Mouse (Mus musculus) embryonic stem cell, embryonic (primary cell): ENCODE data around the gene Sapcd2.

Experiments
- CTCF ChIA-PET, 4 experiments: fragments of 300-600 bp in 2 of 4; fragments of 350-600 bp in 2 of 4; sonication (Branson Sonifier 250); formaldehyde crosslinking; loops; one replicate each; lab custom pipeline; 2022; ENCODE audit warnings: inconsistent platforms in 2 of 4; lab: Charles Lee
- POLR2A ChIA-PET, 4 experiments: fragments of 300-600 bp in 2 of 4; fragments of 350-600 bp in 2 of 4; sonication (Branson Sonifier 250); formaldehyde crosslinking; loops; one replicate each; lab custom pipeline; 2022; ENCODE audit warnings: antibody characterized with exemption in 4 of 4, inconsistent platforms in 1 of 4; lab: Charles Lee

Sapcd2 gene

DNA sequence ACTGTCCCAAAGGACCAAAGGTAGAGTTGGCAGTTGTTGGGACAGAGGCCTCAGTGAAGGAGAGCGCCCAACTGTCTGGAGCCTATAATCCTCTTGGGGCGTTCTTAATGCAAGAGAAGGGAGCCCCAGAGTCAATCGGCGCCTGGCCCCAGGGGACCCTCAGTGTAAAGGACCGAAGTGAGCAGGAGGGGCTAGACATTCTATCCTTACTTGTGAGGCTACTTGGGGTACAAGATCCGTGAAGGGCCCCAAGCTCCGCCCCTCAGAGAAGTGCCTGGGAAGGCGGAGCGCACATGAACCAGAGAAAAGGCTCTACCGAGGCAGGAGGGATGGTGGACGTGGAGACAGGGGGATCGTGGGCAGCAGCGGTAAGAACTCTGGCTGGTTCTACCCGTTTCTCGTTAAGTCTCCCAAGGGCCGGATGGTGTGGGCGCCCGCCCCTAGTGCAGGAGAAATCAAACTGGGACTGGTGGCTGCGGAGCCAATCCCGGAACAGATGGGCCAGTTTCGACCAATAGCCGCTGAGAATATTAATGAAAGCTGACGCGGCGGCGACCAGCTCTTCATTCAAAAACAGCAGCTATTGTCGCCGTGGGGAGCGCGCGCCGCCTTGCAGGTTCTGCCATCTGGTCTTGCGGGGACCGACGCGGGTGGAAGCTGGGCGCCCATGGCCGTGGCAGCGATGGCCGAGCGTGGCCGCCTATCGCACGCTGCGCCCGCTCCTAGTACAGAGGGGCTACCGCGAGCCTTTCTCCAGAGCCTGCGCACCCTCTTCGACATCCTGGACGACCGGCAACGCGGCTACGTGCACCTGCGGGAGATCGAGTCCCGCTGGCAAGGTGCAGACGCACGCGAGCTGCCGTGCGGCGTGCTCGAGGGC, at the start of gene Sapcd2:
Sapcd2 (plus strand) TSS at position 558 of the 880 bp plus-strand sequence.
- ChIA-PET CTCF (interaction anchor here (0.5 to 2.7 kb wide), 25 partner anchors 18 to 209 kb away, joined by 3 to 17 read pairs (median 4); partner anchors contain the start of genes Abca2 (in 1 of the 4), Ajm1 (in 1 of the 4), Entpd2 (in 1 of the 4) and Tubb4b (in 1 of the 4)), POLR2A (interaction anchor here in 3 of 4 experiments (0.5 to 11.6 kb wide), 90 partner anchors 9 to 611 kb away, joined by 3 to 146 read pairs (median 4); partner anchors contain the start of genes Anapc2 (in 2 of the 3), Cysrt1 (in 2 of the 3), Edf1 (in 2 of the 3) and Entpd2 (in 2 of the 3))

DNA sequence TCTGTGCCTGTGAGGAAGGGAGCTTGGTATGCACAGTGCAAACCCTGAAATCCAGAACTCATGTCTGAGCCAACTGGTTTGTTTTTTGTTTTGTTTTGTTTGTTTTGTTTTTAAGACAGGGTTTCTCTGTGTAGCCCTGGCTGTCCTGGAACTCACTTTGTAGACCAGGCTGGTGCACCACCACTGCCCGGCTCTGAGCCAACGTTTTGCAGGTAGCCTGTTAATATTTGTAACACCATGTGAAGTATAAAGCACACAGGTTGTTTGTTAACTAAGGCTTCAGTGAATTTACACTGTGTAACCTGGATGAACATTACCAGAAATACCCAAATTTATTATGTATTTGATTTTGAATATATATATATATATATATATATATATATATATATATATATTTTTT, 46.1 kb upstream of the Sapcd2 start:
- ChIA-PET CTCF (interaction anchor here in 1 of 4 experiments (0.6 kb wide), 1 partner anchor 47 kb away, joined by 4 read pairs; no protein-coding TSS in a partner anchor), POLR2A (no interaction called here)

DNA sequence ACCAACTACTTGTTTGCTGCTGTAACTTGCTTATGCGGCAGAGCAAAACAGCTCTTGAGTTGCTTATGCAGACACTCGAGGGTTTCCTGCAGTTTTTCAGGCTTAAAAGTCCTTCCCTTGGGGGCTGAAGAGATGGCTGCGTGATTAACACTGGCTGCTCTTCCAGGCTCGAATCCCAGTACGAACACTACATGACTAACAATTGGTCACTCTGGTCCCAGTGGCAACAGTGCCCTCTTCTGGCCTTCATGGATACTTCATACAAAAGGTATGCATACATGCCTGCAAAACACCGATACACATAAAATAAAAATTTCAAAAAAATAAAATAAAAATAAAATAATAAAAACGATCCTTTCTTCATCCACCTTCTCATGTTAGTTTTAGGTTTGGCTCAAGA, 43.7 kb upstream of the Sapcd2 start:
- POLR2A ChIA-PET: interaction anchor here (0.5 to 1.5 kb wide), 7 partner anchors 17 to 76 kb away, joined by 3 to 9 read pairs (median 3); partner anchors contain the start of gene Sapcd2 (in 1 of the 4)
- CTCF ChIA-PET: interaction anchor here (0.6 to 3.2 kb wide), 18 partner anchors 10 to 256 kb away, joined by 3 to 14 read pairs (median 3); partner anchors contain the start of genes Anapc2 (in 1 of the 4), Grin1 (in 1 of the 4), Nelfb (in 1 of the 4) and Sapcd2 (in 1 of the 4)

DNA sequence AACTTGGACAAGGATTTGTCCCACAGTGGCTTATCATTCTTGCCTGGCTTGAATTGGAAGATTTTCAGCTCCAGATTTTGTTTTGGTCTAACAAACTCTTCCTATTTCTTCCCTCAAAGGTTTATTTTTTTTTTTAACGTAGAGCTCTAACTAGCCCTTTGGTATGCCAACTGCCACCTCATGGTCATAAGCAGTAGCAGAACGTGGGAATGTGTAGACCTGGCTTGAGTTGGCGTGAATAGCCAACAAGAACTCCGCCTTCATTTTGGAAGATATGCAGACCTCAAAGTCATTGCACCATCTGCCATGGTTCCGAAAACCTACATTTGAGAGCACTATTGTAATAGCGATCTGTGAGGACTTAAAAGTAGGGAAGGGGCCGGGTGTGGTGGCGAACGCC, 40.7 kb upstream of the Sapcd2 start:
- POLR2A ChIA-PET: interaction anchor here in 2 of 4 experiments (0.6 to 1.9 kb wide), 4 partner anchors 17 to 65 kb away, joined by 3 to 4 read pairs (median 4); no protein-coding TSS in a partner anchor
- CTCF ChIA-PET: interaction anchor here in 3 of 4 experiments (0.7 to 1.6 kb wide), 3 partner anchors 39 to 103 kb away, joined by 3 to 7 read pairs (median 6); no protein-coding TSS in a partner anchor

DNA sequence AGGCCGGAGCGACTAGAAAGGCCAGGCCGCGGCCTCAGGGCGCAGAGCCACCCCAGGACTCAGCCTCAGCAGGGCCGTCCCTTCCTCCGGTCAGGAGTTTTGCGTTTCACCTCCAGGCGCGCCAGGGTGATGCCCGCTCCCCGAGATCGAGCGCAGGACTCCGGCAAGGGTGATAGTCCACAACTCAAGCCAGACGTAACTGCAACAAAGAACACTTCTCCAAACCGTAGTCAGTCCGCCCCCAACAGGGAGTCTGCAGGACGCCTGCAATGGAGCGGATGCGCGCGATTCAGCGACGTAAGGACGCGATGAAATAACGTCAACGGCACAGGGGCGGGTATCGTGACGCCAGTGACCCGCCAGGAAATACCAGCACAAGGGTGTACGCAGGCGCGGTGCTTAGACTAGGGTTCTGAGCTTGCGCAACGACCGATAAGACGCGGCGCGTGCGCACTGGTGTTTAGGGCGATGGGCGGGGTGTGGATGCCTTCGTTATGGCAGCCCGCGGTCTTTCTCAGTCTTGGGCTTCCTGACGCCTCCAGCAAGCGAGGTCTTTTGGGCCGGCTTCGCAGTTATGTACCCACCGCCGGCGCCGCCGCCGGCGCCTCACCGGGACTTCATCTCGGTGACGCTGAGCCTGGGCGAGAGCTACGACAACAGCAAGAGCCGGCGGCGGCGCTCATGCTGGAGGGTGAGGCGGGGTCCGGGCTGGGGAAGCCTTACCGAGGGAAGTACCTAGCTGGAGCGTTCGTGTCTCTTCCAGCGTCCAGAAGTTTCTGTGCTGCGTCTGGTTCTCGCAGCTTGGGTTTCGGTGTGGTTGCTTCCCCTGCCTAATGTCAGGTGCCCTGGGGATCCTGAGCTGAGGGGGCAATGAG, 39.6 kb upstream of the Sapcd2 start, which contains the start of gene Man1b1:
Man1b1 (plus strand) TSS at position 53 of the 875 bp plus-strand sequence.
- ChIA-PET POLR2A (interaction anchor here (0.5 to 2.7 kb wide), 53 partner anchors 9 to 800 kb away, joined by 3 to 15 read pairs (median 4); partner anchors contain the start of genes Anapc2 (in 3 of the 4), Ssna1 (in 3 of the 4), Arrdc1 (in 2 of the 4) and Dpp7 (in 2 of the 4)), CTCF (interaction anchor here (0.5 to 1.4 kb wide), 10 partner anchors 40 to 136 kb away, joined by 3 to 10 read pairs (median 4); partner anchors contain the start of genes Anapc2 (in 1 of the 4), Ssna1 (in 1 of the 4), Tmem203 (in 1 of the 4) and Tor4a (in 1 of the 4))

DNA sequence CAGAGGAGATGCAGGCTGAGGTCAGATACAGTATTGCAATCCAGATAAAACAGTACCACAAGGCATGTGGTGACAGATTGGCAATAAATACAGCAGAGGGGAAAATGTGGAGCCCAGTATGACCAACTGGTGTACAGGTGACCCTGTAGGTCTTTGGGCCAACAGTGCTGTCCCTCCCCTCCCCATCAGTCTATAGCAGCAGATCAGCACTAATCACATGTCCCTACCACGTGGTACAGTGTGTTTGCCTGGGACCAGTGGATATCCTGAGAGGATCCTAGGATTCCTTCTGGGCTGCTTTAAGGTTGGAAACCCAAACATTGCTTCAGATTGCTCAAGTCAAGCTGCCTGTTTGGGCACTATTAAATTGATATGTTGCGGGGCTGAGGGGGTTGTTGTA, 38.6 kb upstream of the Sapcd2 start:
- CTCF ChIA-PET: interaction anchor here in 2 of 4 experiments (1.2 to 1.4 kb wide), 4 partner anchors 41 to 137 kb away, joined by 3 to 10 read pairs (median 4); partner anchors contain the start of gene Tor4a (in 1 of the 2)
- POLR2A ChIA-PET: interaction anchor here in 3 of 4 experiments (0.6 to 2.7 kb wide), 27 partner anchors 8 to 399 kb away, joined by 3 to 15 read pairs (median 4); partner anchors contain the start of genes Arrdc1 (in 2 of the 3), Tprn (in 2 of the 3), Anapc2 (in 1 of the 3) and Dpp7 (in 1 of the 3)

DNA sequence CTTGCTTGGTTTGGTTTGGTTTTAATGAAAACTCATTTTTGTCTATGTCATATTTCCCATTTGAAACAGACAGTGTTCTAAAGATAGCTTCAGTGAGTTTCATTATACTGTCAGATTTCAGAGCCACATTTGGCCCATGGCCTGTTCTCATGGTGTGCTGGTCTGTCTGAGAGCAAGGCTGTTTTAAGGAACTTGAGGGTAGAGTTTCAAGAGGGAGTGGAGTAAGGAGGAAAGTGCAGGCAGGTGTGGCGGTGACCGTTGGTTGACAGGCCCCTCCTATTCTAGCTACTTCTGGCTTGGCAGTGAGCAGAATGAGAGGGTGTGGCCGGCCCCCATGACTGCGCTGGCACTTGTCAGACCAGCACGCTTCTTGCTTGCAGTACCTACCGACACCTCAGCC, 33.8 kb upstream of the Sapcd2 start:
- ChIA-PET CTCF (interaction anchor here in 2 of 4 experiments (1.2 to 1.4 kb wide), 2 partner anchors 46 to 64 kb away, joined by 3 to 4 read pairs; no protein-coding TSS in a partner anchor), POLR2A (interaction anchor here in 3 of 4 experiments (0.5 to 1.8 kb wide), 11 partner anchors 7 to 300 kb away, joined by 3 to 9 read pairs (median 3); partner anchors contain the start of genes Dpp7 (in 1 of the 3) and Traf2 (in 1 of the 3))

DNA sequence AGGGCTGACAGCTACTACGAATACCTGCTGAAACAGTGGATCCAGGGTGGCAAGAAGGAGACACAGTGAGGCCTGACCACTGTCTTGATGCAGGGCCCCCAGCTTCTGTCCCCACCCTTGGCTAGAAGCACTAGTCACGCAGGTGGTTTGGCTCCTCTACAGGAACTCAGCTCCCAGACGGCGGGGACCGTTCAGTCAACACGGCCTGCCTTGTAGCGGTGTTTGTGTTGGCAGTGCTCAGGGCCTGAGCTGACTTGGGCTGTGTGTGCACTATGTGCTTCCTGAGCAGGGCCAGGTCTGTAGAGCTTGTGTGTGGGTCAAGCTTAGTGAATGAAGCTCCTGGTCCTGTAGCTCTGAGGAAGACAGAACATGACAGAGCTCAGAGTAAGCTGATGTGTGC, 24.0 kb upstream of the Sapcd2 start:
- CTCF ChIA-PET: interaction anchor here in 3 of 4 experiments (0.5 to 2.1 kb wide), 5 partner anchors 29 to 72 kb away, joined by 3 to 7 read pairs (median 3); no protein-coding TSS in a partner anchor
- POLR2A ChIA-PET: interaction anchor here in 3 of 4 experiments (0.6 to 7.0 kb wide), 26 partner anchors 8 to 203 kb away, joined by 3 to 41 read pairs (median 4); partner anchors contain the start of genes Uap1l1 (in 3 of the 3), Sapcd2 (in 2 of the 3), Abca2 (in 1 of the 3) and Anapc2 (in 1 of the 3)

DNA sequence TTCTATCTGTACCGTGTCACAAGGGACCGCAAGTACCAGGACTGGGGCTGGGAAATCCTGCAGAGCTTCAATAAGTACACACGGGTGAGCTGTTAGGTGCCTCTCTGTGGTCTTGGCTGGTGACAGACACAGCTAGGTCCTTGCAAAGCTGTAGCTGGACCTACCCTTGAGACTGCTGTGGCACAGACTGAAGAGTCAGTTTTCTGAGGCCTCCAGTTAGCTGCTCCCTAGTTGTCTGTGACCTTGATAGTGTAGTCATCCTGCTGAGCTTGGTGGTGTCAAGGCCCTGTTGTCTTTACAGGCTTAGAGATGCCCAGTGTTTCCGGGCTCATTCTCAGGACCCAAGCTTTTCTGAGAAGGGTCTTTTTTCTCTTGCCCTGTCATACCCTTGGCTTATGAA, 22.6 kb upstream of the Sapcd2 start:
- CTCF ChIA-PET: interaction anchor here in 3 of 4 experiments (0.5 to 2.1 kb wide), 4 partner anchors 27 to 915 kb away, joined by 3 to 7 read pairs (median 5); no protein-coding TSS in a partner anchor
- POLR2A ChIA-PET: interaction anchor here in 3 of 4 experiments (0.7 to 7.0 kb wide), 25 partner anchors 8 to 139 kb away, joined by 3 to 41 read pairs (median 5); partner anchors contain the start of genes Sapcd2 (in 2 of the 3), Uap1l1 (in 2 of the 3), Anapc2 (in 1 of the 3) and Entpd2 (in 1 of the 3)

DNA sequence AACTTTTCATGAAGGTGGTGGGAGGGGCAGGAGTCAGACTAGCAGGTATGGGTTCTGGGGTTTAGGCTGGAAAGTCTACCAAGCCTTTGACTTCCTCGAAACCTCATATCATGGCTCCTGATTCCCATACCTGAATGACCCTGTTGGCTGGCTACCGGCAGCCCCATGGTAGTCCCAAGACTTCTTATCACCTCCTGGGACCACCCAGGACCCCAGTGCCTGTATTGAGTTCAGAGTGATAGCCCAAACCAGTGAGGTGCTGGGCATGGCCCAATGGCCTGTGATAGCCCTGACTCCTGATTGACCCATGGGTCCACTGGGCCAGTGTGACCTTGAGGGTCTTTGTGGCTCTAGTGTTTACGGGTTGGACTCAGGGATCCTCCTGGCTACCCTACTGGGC, 21.4 kb upstream of the Sapcd2 start:
- ChIA-PET CTCF (no interaction called here), POLR2A (interaction anchor here in 2 of 4 experiments (0.9 to 7.0 kb wide), 10 partner anchors 11 to 127 kb away, joined by 3 to 41 read pairs (median 4); partner anchors contain the start of genes Uap1l1 (in 2 of the 2) and Sapcd2 (in 1 of the 2))

DNA sequence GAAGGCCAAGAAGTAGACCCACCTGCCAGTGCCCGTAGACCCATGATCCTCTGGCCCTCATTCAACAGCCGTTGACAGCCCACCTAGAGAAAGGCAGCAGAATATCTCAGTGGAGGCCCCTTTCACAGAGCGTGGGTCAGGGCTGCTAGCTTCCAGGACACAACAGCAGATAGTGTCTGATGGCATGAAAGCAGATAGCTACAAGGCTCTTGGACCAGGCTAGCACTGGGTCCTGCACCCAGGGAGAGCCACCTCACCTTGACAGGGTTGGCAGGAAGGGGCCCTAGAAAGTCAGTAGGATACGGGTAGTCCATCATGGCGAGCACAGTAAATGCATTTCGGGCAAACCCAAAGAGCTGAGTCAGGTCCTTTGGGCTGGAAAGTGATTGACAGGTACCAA, 17.9 kb upstream of the Sapcd2 start:
- ChIA-PET CTCF (interaction anchor here in 2 of 4 experiments (0.5 to 1.2 kb wide), 2 partner anchors 15 to 59 kb away, joined by 3 read pairs; no protein-coding TSS in a partner anchor), POLR2A (interaction anchor here in 3 of 4 experiments (0.7 to 7.0 kb wide), 24 partner anchors 8 to 160 kb away, joined by 3 to 41 read pairs (median 4); partner anchors contain the start of genes Uap1l1 (in 3 of the 3), Man1b1 (in 2 of the 3), Sapcd2 (in 2 of the 3) and Anapc2 (in 1 of the 3))

DNA sequence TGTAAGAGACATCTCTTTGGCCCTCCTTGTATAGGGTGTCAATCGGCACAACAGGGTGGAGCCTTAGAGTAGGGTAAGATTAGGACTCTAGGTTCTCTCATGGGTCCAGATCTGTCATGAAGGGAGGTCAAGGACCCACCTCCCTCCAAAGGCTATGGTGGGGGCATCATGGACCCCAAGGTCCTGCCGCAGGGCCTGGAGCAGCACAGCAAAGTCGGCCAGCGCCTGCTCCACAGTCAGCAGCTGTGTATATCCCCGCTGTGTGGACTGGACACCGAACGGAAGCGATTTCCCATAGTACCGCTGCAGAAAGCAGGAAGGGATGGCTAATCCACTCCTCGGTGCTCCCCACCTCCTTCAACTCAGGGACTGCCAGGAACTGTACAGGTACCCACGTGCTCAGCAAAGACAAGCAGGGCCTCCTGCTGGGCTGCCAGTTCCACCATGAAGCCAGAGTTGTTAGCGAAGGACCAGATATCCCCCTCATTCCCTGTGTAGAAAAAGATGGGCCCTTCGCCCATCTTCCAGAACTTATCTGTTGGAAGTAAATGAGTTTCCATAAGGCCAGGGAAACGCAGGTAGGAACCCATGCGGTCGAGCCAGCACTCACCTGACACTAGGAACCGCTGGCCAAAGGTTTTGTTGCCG, 16.6 kb upstream of the Sapcd2 start:
- POLR2A ChIA-PET: interaction anchor here in 2 of 4 experiments (0.8 to 4.3 kb wide), 19 partner anchors 9 to 131 kb away, joined by 3 to 38 read pairs (median 5); partner anchors contain the start of genes Anapc2 (in 2 of the 2), Ssna1 (in 2 of the 2), Uap1l1 (in 2 of the 2) and Man1b1 (in 1 of the 2)
- CTCF ChIA-PET: interaction anchor here in 1 of 4 experiments (1.0 kb wide), 1 partner anchor 201 kb away, joined by 3 read pairs; no protein-coding TSS in a partner anchor

DNA sequence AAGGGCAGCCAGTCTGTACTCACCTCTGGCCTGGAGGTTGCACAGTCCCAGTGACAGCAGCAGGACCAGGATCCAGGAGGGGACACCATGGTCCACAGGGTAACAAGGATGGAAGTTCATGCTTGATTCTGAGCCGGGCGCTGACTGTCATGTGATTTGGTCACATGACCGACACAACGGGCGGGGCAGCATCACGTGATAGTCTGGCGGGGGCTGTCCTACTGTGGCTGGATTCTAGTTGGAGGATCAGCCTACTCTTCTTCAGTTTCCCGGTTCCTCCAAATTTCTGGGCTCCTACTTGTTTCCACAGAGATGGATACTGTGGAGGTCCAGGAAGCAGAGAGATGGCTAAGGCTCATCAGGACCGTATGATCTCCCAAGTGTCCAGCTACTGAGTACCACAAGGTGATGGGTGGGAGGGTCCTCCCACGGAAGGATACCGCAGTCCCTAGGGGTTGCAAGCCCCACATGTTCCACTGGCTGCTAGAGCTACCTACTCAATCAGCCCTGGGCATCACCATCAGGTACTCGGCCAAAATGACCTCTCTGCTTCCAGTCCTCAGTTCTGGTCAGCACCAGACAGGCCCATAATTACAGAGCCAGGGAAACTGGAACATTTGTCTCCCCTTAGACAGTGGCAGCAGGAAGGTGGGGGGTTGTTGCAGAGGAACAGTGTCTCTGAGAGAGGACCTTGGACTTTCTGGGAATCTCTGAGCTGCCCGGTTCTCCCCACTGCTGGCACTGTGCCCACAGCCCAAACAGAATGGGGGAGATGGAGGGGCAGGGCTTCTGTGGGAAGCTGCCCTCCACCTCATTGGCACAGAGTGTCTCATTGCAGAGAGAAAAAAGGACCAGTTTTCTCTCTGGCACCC, 15.7 kb upstream of the Sapcd2 start, which contains the start of gene Dpp7:
Dpp7 (minus strand) TSS at position 152 of the 872 bp plus-strand sequence.
- ChIA-PET CTCF (interaction anchor here in 3 of 4 experiments (0.6 to 1.0 kb wide), 4 partner anchors 128 to 1228 kb away, joined by 3 to 4 read pairs (median 3); partner anchors contain the start of gene Ajm1 (in 1 of the 3)), POLR2A (interaction anchor here in 3 of 4 experiments (0.6 to 2.2 kb wide), 33 partner anchors 8 to 219 kb away, joined by 3 to 21 read pairs (median 4); partner anchors contain the start of genes Uap1l1 (in 3 of the 3), Anapc2 (in 2 of the 3), Sapcd2 (in 2 of the 3) and Ssna1 (in 2 of the 3))

DNA sequence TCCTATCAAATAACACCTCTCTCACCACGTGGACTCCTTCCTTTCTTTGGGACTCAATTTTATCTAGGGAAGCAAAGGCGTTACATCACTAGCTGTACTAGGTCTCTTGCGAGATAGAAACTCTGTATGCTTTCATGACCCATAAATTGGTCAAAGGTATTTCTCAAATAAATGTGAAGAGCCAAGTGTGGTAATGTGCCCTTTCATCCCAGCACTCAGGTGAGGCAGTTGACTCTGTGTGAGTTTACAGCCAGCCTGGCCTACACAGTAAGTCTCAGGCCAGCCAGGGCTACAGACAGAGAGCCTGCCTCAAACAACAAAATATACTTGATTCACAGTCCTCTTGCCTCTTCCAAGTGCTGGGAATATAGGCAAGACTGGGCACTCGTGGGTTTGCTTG, 12.3 kb upstream of the Sapcd2 start:
- CTCF ChIA-PET: no interaction called here
- POLR2A ChIA-PET: interaction anchor here in 2 of 4 experiments (1.2 to 9.2 kb wide), 4 partner anchors 9 to 37 kb away, joined by 3 to 146 read pairs (median 22); partner anchors contain the start of gene Sapcd2 (in 1 of the 2)
